Mouse (Mus musculus): ENCODE measurements at regions not wholly inside any gene's neighbourhood (a gene's known extent, or its start where the extent isn't known, plus 50 kb on each side); places are given as distances from the start of the nearest gene placed in this dataset.

DNA sequence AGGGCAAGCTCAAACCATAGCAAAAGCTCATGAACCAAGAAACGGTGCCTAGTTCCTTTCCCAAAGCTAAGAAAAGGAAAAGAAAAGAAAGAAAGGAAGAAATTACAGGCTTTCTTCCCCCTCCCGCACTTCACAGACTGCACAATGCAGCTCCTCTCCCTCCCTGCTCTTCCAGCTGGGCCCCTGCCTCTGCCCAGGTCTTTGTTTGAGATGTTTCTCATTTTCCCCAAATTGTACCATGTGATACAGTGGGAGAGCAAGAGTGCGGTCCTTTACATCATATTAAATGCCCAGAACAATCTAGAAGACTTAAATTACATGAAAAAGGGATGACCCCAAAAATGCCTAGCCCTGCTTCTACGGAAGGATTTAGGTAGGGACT, 112.9 kb upstream of the Dapk1 start:
- Histone ChIP-seq H3K9me3 (0 out of 2 replicates have a peak, but pooled peaks cover 8% of the 10 kb centered on the region), H3K4me1 (peaks cover 18% of the 10 kb centered on the region), H3K27ac (peak overlapping the region; percentile 72), H3K27me3 (no peaks in the 10 kb centered on the region), H3K9ac (no peak overlapping the region), H3K4me2 (replicated peaks) (no peak overlapping the region), H3K36me3 (no peaks in the 10 kb centered on the region), H3K4me3 (no peak overlapping the region)
- ATAC-seq (ENCODE audit: low FRiP score, low read depth), result 0 out of 2 replicates have a peak, but pooled peaks have one; percentile 41
- WGBS, result 74% methylated on average over 4 of the region's 4 CpGs

GRCm38 (mm10) chr13:60491948-60492464, 109.7 kb upstream of the Dapk1 start:
- no peak overlapping the region for H3K27ac ChIP-seq
- no peak overlapping the region for H3K4me2 ChIP-seq (replicated peaks)
- no peak for ATAC-seq (ENCODE audit: low FRiP score, low read depth)
- peaks cover 15% of the 10 kb centered on the region for H3K4me1 ChIP-seq
- H3K9ac ChIP-seq, result no peak overlapping the region
- H3K27me3 ChIP-seq, result no peaks in the 10 kb centered on the region
- 0 out of 2 replicates have a peak, but pooled peaks cover 1% of the 10 kb centered on the region for H3K9me3 ChIP-seq
- no peaks in the 10 kb centered on the region for H3K36me3 ChIP-seq
- no peak overlapping the region for H3K4me3 ChIP-seq
- 80% methylated on average over 16 of the region's 16 CpGs for WGBS

DNA sequence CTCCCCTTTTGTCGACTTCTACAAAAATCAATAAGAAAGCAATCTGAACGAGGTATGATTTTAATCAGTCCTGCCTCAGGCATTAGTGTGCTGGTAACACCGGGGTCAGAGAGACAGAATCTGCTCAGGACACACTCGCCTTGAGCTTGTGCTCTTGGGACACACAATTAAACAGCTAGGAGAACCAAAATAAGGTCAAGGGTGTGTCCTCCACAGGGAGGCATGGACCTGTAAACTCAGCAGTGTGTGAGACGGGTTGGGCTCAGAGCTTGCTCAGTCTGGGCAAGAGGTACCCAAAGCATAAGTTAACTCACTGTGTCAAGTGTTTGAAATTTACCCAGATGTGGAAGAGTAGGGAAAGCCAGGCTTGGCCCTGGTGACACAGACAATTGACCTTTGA, 107.9 kb upstream of the Dapk1 start:
- WGBS, result 51% methylated on average over 5 of the region's 5 CpGs
- Histone ChIP-seq H3K27me3 (no peaks in the 10 kb centered on the region), H3K4me1 (peaks cover 13% of the 10 kb centered on the region), H3K27ac (no peak overlapping the region), H3K4me2 (replicated peaks) (no peak overlapping the region), H3K9me3 (0 out of 2 replicates have a peak, but pooled peaks cover 2% of the 10 kb centered on the region), H3K9ac (no peak overlapping the region), H3K4me3 (no peak overlapping the region), H3K36me3 (no peaks in the 10 kb centered on the region)
- no peak for ATAC-seq (ENCODE audit: low FRiP score, low read depth)

GRCm38 (mm10) chr13:60497714-60498400, 103.9 kb upstream of the Dapk1 start:
- 0 out of 2 replicates have a peak, but pooled peaks cover 5% of the 10 kb centered on the region for H3K9me3 ChIP-seq
- H3K4me2 ChIP-seq (replicated peaks), result peak overlapping the region; percentile 41; the same call in 1 of the 2 replicates
- WGBS, result 25% methylated on average over 18 of the region's 18 CpGs
- H3K27ac ChIP-seq, result no peak overlapping the region
- ATAC-seq (ENCODE audit: low FRiP score, low read depth), result no peak
- H3K4me3 ChIP-seq, result no peak overlapping the region
- no peaks in the 10 kb centered on the region for H3K36me3 ChIP-seq
- H3K4me1 ChIP-seq, result peaks cover 10% of the 10 kb centered on the region
- peak overlapping the region; percentile 48; the same call in 1 of the 2 replicates for H3K9ac ChIP-seq
- no peaks in the 10 kb centered on the region for H3K27me3 ChIP-seq

- H3K36me3 ChIP-seq, result no peaks in the 10 kb centered on the region
- no peak for ATAC-seq (ENCODE audit: low FRiP score, low read depth)
- 0 out of 2 replicates have a peak, but pooled peaks cover 3% of the 10 kb centered on the region for H3K4me1 ChIP-seq
- H3K27me3 ChIP-seq, result no peaks in the 10 kb centered on the region
- H3K9ac ChIP-seq, result no peak overlapping the region
- 0 out of 2 replicates have a peak, but pooled peaks cover under 1% of the 10 kb centered on the region for H3K9me3 ChIP-seq
- no peak overlapping the region for H3K4me2 ChIP-seq (replicated peaks)
- 88% methylated on average over 2 of the region's 2 CpGs for WGBS
- no peak overlapping the region for H3K27ac ChIP-seq
- no peak overlapping the region for H3K4me3 ChIP-seq
These were observed 97.6 kb upstream of the Dapk1 start for GRCm38 (mm10) chr13:60504196-60504595.

DNA sequence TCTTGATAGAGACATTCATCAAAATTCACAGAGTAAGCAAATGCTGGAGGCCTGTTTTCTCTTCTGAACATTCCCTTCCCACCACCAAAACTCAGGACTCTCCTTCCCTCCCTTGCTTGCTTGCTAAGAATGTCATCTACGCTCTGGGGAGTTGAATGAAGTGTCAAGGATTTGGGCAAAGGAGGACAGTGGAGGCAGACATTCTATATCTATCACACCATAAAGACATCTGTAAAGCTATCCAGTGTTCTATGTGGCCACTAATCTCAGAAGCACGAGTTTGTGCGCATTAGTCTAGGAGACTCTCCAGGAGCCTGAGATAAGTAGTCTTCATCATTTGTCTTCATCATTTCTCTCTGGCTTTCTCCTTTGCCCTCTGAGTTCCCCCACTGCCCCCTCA, 94.1 kb upstream of the Dapk1 start:
- 0 out of 2 replicates have a peak, but pooled peaks cover 3% of the 10 kb centered on the region for H3K4me1 ChIP-seq
- H3K4me3 ChIP-seq, result no peak overlapping the region
- no peak overlapping the region for H3K4me2 ChIP-seq (replicated peaks)
- no peaks in the 10 kb centered on the region for H3K9me3 ChIP-seq
- WGBS, result 42% methylated on average over 3 of the region's 3 CpGs
- H3K36me3 ChIP-seq, result no peaks in the 10 kb centered on the region
- no peaks in the 10 kb centered on the region for H3K27me3 ChIP-seq
- H3K27ac ChIP-seq, result no peak overlapping the region
- ATAC-seq (ENCODE audit: low FRiP score, low read depth), result no peak
- no peak overlapping the region for H3K9ac ChIP-seq

DNA sequence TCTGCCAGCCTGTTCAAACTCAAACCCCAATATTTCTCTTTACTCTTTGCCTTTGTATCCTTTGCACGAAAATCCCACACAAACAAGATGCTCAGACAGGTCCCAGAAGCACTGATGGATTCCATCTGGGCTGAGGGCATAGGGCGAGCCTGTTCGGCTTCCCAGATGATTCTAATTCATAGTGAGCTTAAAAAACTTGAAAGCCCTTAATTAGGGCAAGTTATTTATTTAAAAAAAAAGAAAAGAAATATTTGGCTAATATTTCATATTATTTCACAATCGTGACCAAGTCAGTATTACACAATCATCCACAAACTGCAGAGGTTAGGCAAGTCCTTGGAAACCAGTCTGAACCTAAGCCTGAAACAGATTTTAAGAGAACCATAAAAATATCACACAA, 93.7 kb upstream of the Dapk1 start:
- no peaks in the 10 kb centered on the region for H3K36me3 ChIP-seq
- no peaks in the 10 kb centered on the region for H3K27me3 ChIP-seq
- WGBS, result 25% methylated on average over 4 of the region's 4 CpGs
- no peak overlapping the region for H3K27ac ChIP-seq
- no peak overlapping the region for H3K4me2 ChIP-seq (replicated peaks)
- ATAC-seq (ENCODE audit: low FRiP score, low read depth), result no peak
- 0 out of 2 replicates have a peak, but pooled peaks cover 3% of the 10 kb centered on the region for H3K4me1 ChIP-seq
- H3K4me3 ChIP-seq, result no peak overlapping the region
- H3K9me3 ChIP-seq, result no peaks in the 10 kb centered on the region
- no peak overlapping the region for H3K9ac ChIP-seq

DNA sequence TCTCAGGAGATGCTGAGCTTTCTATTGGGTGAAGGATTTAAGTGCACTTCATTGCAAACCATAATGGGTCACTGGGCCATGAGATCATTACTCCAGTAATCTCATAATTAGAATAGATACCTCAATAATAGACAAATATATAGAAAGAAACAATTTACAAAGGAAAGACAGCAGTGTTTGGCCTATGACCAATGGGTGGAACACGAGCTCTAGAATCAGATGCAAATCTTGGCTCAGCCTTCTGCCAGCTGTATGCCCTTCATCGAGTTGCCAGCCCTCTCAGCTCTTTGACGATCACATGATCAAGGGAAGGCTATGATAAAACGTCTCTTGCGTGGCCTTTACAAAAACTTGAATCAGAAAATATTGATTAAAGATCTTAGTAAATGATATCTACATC, 92.9 kb upstream of the Dapk1 start:
- WGBS, result 85% methylated on average over 5 of the region's 5 CpGs
- Histone ChIP-seq H3K4me1 (0 out of 2 replicates have a peak, but pooled peaks cover 3% of the 10 kb centered on the region), H3K27ac (no peak overlapping the region), H3K27me3 (no peaks in the 10 kb centered on the region), H3K4me3 (no peak overlapping the region), H3K9ac (no peak overlapping the region), H3K4me2 (replicated peaks) (no peak overlapping the region), H3K9me3 (no peaks in the 10 kb centered on the region), H3K36me3 (no peaks in the 10 kb centered on the region)
- ATAC-seq (ENCODE audit: low FRiP score, low read depth), result no peak

DNA sequence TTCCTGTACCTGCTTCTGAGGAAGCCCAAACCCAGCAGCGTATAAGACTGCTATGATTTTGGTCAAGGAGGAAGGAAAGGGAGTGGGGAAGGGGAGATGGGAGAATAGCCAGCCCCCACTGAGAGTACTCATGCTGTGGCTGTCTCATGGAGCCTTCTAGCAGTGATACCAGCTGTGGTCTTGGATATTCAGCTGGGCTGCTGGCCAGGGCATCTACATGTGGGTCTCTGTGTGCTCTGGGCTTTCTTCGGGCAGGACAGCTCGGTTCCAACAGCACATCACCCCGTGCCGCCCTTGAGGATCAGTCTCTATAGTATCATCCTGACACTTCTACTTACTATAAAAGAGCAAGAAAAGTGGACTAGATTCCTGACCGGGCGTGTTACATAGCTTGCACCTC, 90.6 kb upstream of the Dapk1 start:
- no peak overlapping the region for H3K9ac ChIP-seq
- ATAC-seq (ENCODE audit: low FRiP score, low read depth), result no peak
- no peaks in the 10 kb centered on the region for H3K9me3 ChIP-seq
- H3K4me3 ChIP-seq, result no peak overlapping the region
- WGBS, result 89% methylated on average over 7 of the region's 7 CpGs
- no peaks in the 10 kb centered on the region for H3K27me3 ChIP-seq
- H3K4me1 ChIP-seq, result 0 out of 2 replicates have a peak, but pooled peaks cover 3% of the 10 kb centered on the region
- no peak overlapping the region for H3K4me2 ChIP-seq (replicated peaks)
- no peaks in the 10 kb centered on the region for H3K36me3 ChIP-seq
- H3K27ac ChIP-seq, result no peak overlapping the region

GRCm38 (mm10) chr13:60511628-60512027, 90.1 kb upstream of the Dapk1 start:
- no peak overlapping the region for H3K27ac ChIP-seq
- 75% methylated on average over 8 of the region's 8 CpGs for WGBS
- no peaks in the 10 kb centered on the region for H3K27me3 ChIP-seq
- H3K4me3 ChIP-seq, result no peak overlapping the region
- no peak for ATAC-seq (ENCODE audit: low FRiP score, low read depth)
- H3K4me2 ChIP-seq (replicated peaks), result no peak overlapping the region
- no peak overlapping the region for H3K9ac ChIP-seq
- H3K4me1 ChIP-seq, result 0 out of 2 replicates have a peak, but pooled peaks cover 3% of the 10 kb centered on the region
- H3K9me3 ChIP-seq, result no peaks in the 10 kb centered on the region
- no peaks in the 10 kb centered on the region for H3K36me3 ChIP-seq

GRCm38 (mm10) chr13:60513756-60514155, 88.0 kb upstream of the Dapk1 start:
- WGBS, result 82% methylated on average over 7 of the region's 7 CpGs
- no peak for ATAC-seq (ENCODE audit: low FRiP score, low read depth)
- Histone ChIP-seq H3K4me1 (no peaks in the 10 kb centered on the region), H3K9me3 (no peaks in the 10 kb centered on the region), H3K4me2 (replicated peaks) (no peak overlapping the region), H3K9ac (no peak overlapping the region), H3K36me3 (no peaks in the 10 kb centered on the region), H3K27me3 (no peaks in the 10 kb centered on the region), H3K4me3 (no peak overlapping the region), H3K27ac (no peak overlapping the region)

GRCm38 (mm10) chr13:60514806-60515205, 86.9 kb upstream of the Dapk1 start:
- Histone ChIP-seq H3K27ac (no peak overlapping the region), H3K4me3 (no peak overlapping the region), H3K36me3 (no peaks in the 10 kb centered on the region), H3K4me1 (peaks cover 5% of the 10 kb centered on the region; the same call in 1 of the 2 replicates), H3K9me3 (no peaks in the 10 kb centered on the region), H3K27me3 (no peaks in the 10 kb centered on the region), H3K4me2 (replicated peaks) (no peak overlapping the region), H3K9ac (no peak overlapping the region)
- ATAC-seq (ENCODE audit: low FRiP score, low read depth), result no peak
- WGBS, result 85% methylated on average over 9 of the region's 9 CpGs

Data from limb, embryonic 13.5 days (tissue).